Mouse (Mus musculus) hindbrain, postnatal 0 days (tissue): ENCODE measurements at regions not wholly inside any gene's neighbourhood (a gene's known extent, or its start where the extent isn't known, plus 50 kb on each side); places are given as distances from the start of the nearest gene placed in this dataset.

ENCODE experiments used
- ATAC-seq: fragments of 200-750 bp; cut with Nextera tagmentation; 2 replicates; pipeline ENCODE4 v1.8.0; 2017; ENCODE audit warnings: mild to moderate bottlenecking, moderate TSS enrichment, moderate library complexity
- DNase-seq: peaks from one replicate; pipeline ENCODE4 v3.0.0-alpha.2; 2015; ENCODE audit warnings: low spot score
- H3K27ac ChIP-seq: fragments of 300-500 bp; sonication (generic); 2 replicates; pipeline ENCODE4 v1.5.1; 2014; ENCODE audit warnings: mild to moderate bottlenecking
- H3K27me3 ChIP-seq: fragments of 300-500 bp; sonication (generic); 2 replicates; pipeline ENCODE4 v1.6.1; 2014; ENCODE audit warnings: low read length, mixed read lengths; ENCODE audit not compliant: insufficient read depth
- H3K36me3 ChIP-seq: fragments of 300-500 bp; sonication (generic); 2 replicates; pipeline ENCODE4 v1.6.1; 2014; ENCODE audit warnings: low read length, mixed read lengths; ENCODE audit not compliant: insufficient read depth
- H3K4me1 ChIP-seq: fragments of 300-500 bp; sonication (generic); 2 replicates; pipeline ENCODE4 v1.6.1; 2014; ENCODE audit warnings: antibody characterized with exemption, low read length, mixed read lengths; ENCODE audit not compliant: insufficient read depth
- H3K4me2 ChIP-seq: fragments of 300-500 bp; sonication (generic); 2 replicates; pipeline ENCODE4 v1.6.1; 2014; ENCODE audit warnings: low read depth, mild to moderate bottlenecking, low read length, moderate library complexity, mixed read lengths
- H3K4me3 ChIP-seq: fragments of 300-500 bp; sonication (generic); 2 replicates; pipeline ENCODE4 v1.5.1; 2014; ENCODE audit warnings: low read length
- H3K9ac ChIP-seq: fragments of 300-500 bp; sonication (generic); replicated peaks from 2 replicates; pipeline ENCODE4 v1.6.1; 2014; ENCODE audit warnings: mild to moderate bottlenecking, low read length, moderate library complexity, mixed read lengths
- H3K9me3 ChIP-seq: fragments of 300-500 bp; sonication (generic); 2 replicates; pipeline ENCODE4 v1.6.1; 2016; ENCODE audit warnings: low read length, mixed read lengths
- CTCF ChIP-seq: IDR thresholded peaks from 2 replicates; pipeline ENCODE4 v1.5.1; 2016; ENCODE audit warnings: antibody characterized with exemption, control low read depth, low read depth
- WGBS: fragments of 180-500 bp; shearing (Covaris S2); extraction: QIAGEN DNeasy Blood & Tissue Kit; methylation state at CpG from one replicate; pipeline ENCODE4 v1.1.7; 2014; 5-methylcytosine and 5-hydroxymethylcytosine counted together

DNA sequence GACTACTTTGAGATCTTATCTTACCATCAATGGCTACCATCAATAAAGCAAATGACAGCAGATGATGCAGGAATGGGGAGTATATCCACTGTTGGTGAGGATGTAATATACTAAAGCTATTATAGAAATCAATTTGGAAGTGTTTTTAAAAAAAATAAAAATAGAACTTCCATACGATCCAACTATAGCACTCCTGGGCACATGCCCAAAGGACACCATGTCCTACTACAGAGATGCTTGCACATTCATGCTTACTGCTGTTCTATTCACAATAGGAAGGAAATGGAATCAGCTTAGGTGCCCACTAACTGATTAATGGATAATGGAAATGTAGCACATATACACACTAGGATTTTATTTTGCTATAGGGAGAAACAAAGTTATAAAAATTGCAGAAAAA, 96.7 kb upstream of the Gm11983 start:
- Histone ChIP-seq H3K27me3 (no peaks in the 10 kb centered on the region), H3K4me1 (no peaks in the 10 kb centered on the region), H3K9me3 (no peaks in the 10 kb centered on the region), H3K9ac (no peak overlapping the region), H3K4me3 (no peak overlapping the region), H3K36me3 (no peaks in the 10 kb centered on the region), H3K4me2 (no peak overlapping the region), H3K27ac (no peak overlapping the region)
- no peak for TF ChIP-seq CTCF
- no peak for DNase-seq
- no peak for ATAC-seq
- 78% methylated on average over 1 of the region's 1 CpGs for WGBS

DNA sequence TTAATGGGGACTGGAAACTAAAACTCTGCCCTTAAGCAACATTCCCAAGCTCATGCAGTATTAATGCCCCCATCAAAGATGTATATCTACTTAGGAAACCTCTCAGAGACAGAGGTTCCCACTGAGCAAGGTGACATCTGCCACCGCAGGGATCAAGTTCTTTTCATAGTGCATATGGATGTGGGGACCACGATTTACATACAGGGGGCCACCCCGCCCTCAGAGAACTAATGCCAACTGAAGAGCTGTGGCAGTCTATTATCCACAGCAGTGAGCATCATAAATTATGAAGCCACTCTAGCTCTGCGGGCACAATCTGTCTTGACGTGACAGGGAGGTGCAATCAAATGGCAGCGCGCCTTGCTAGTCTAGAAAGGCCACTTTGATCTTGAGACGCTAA, 88.6 kb upstream of the Gm11983 start:
- H3K9ac ChIP-seq, result no peak overlapping the region
- TF ChIP-seq CTCF, result no peak
- DNase-seq, result peak; percentile 43
- no peak for ATAC-seq
- H3K9me3 ChIP-seq, result no peaks in the 10 kb centered on the region
- no peaks in the 10 kb centered on the region for H3K36me3 ChIP-seq
- no peaks in the 10 kb centered on the region for H3K27me3 ChIP-seq
- no peak overlapping the region for H3K4me3 ChIP-seq
- no peaks in the 10 kb centered on the region for H3K4me1 ChIP-seq
- no peak overlapping the region for H3K27ac ChIP-seq
- WGBS, result 51% methylated on average over 8 of the region's 8 CpGs
- H3K4me2 ChIP-seq, result no peak overlapping the region

DNA sequence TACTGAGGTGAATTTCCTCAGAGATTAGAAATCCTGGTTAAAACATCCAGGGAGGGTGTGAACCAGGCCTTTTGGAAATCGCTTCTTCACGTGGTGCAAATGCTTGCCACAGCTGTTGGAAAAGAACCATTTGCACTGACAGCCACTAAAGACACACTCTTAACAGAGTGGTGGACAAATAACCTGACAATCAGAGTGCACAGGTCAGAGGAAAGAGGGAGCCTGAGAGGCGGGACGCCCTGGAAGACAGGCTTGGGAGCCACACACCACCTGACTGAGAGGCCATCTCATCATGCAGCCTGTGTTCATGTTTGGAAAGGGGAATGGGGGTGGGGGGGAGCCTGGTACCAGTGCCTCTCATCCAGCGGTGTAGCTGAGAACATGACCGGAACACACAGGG, 87.0 kb upstream of the Gm11983 start:
- Histone ChIP-seq H3K4me2 (no peak overlapping the region), H3K4me3 (no peak overlapping the region), H3K9me3 (no peaks in the 10 kb centered on the region), H3K4me1 (no peaks in the 10 kb centered on the region), H3K27me3 (no peaks in the 10 kb centered on the region), H3K9ac (no peak overlapping the region), H3K27ac (no peak overlapping the region), H3K36me3 (no peaks in the 10 kb centered on the region)
- TF ChIP-seq CTCF, result no peak
- ATAC-seq (no peak), DNase-seq (no peak)
- 43% methylated on average over 6 of the region's 6 CpGs for WGBS

DNA sequence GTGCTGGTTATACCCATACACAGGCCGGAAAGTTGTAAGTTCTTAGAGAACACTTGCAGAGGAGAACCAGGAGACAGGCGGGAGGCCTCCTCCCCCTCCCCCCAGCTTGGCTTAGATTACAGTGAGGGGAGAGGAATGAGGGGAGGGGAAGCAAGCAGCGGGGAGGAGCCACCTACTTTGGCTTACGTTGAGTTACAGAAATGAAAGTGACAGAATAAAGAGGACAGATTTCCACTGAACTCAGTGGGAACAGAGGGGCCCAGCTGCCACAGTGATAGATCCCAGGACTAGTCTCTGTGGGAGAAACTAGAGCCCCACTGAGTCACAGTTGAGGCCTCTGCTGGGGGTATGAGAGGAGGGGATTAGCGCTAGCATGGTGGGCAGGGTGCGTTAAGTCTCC, 86.5 kb upstream of the Gm11983 start:
- Histone ChIP-seq H3K4me3 (no peak overlapping the region), H3K9ac (no peak overlapping the region), H3K27ac (no peak overlapping the region), H3K9me3 (no peaks in the 10 kb centered on the region), H3K36me3 (no peaks in the 10 kb centered on the region), H3K27me3 (no peaks in the 10 kb centered on the region), H3K4me1 (no peaks in the 10 kb centered on the region), H3K4me2 (no peak overlapping the region)
- WGBS, result 21% methylated on average over 6 of the region's 6 CpGs
- DNase-seq (peak; percentile 24), ATAC-seq (no peak)
- no peak for TF ChIP-seq CTCF

DNA sequence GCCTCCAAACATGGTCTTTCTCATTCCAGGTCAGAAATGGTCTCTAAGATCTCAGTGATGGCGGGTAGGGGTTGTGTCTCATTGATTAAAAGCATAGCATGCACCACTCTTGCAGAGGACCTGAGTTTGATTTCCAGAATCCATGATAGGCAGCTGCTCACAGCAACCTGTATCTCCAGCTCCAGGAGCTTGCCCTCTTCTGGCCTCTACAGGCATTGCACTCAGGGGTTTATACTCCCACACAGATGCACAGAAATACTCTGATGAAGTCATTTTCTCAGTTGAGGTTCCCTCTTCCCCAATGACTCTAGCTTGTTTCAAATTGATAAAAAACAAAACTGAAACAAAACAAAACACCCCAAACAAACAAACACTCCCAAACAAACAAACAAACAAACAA, 81.1 kb upstream of the Gm11983 start:
- WGBS, result 92% methylated on average over 1 of the region's 1 CpGs
- Histone ChIP-seq H3K36me3 (no peaks in the 10 kb centered on the region), H3K9ac (no peak overlapping the region), H3K4me3 (no peak overlapping the region), H3K9me3 (no peaks in the 10 kb centered on the region), H3K4me2 (no peak overlapping the region), H3K27ac (no peak overlapping the region), H3K27me3 (no peaks in the 10 kb centered on the region), H3K4me1 (no peaks in the 10 kb centered on the region)
- ATAC-seq (no peak), DNase-seq (no peak)
- peak; percentile 8; the same call in 1 of the 2 replicates for TF ChIP-seq CTCF

DNA sequence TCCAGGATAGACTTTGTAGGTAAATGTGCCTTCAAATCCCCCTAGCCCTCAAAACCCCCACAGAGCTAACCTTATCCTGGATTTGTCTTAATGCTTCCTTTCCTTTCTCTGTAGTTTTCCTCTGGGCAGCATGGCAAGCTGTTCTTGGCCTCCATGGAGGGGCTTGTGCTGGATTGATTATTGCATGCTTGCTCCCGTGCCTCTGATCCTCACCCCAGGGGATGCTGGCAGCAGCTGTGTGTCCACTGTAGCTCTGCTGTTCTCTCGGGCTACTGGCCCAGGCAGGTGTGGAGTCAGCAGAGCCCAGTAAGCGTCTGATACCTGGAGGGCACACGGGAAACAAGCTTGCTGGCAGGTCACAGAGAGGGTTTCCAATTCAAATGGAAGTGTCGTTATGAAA, 68.2 kb upstream of the Gm11983 start:
- WGBS, result 30% methylated on average over 5 of the region's 5 CpGs
- H3K9ac ChIP-seq, result no peak overlapping the region
- no peaks in the 10 kb centered on the region for H3K9me3 ChIP-seq
- H3K4me1 ChIP-seq, result peaks cover 7% of the 10 kb centered on the region; the same call in 1 of the 2 replicates
- no peak for TF ChIP-seq CTCF
- DNase-seq, result no peak
- no peak overlapping the region for H3K27ac ChIP-seq
- no peak overlapping the region for H3K4me3 ChIP-seq
- no peak for ATAC-seq
- H3K4me2 ChIP-seq, result no peak overlapping the region
- H3K27me3 ChIP-seq, result no peaks in the 10 kb centered on the region
- no peaks in the 10 kb centered on the region for H3K36me3 ChIP-seq

DNA sequence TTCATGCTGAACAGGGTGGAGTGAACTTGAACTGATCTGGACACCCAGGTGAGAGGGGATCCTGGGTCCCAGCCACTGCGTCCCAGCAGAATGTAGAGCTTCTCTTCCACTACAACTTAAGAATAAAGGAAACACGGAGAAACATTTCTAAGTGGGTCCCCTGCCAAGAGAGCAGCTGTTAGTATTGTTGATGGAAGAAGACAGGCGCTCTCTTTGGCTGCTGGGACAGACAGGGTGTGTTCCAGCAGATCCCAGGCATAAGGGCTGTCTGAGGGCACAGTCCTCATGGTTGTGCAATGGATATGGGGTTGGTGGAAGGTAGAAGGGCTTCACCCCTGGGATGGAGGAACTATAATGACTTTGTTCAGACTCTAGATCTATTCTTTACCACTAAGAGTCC, 65.5 kb upstream of the Gm11983 start:
- TF ChIP-seq CTCF, result no peak
- Histone ChIP-seq H3K4me1 (peaks cover 11% of the 10 kb centered on the region), H3K9ac (no peak overlapping the region), H3K4me2 (no peak overlapping the region), H3K4me3 (no peak overlapping the region), H3K27me3 (no peaks in the 10 kb centered on the region), H3K27ac (no peak overlapping the region), H3K9me3 (no peaks in the 10 kb centered on the region), H3K36me3 (no peaks in the 10 kb centered on the region)
- 52% methylated on average over 3 of the region's 3 CpGs for WGBS
- no peak for ATAC-seq
- no peak for DNase-seq
